Mouse (Mus musculus): ENCODE results near the gene Cd300lg. TPM values are rescaled to one million over a fixed set of nuclear protein-coding genes. Genes with fewer than 3 reads are reported as not detected.

The Cd300lg gene
- 10.3 and 15.6 TPM in 2 replicates for total RNA-seq (2023)

DNA sequence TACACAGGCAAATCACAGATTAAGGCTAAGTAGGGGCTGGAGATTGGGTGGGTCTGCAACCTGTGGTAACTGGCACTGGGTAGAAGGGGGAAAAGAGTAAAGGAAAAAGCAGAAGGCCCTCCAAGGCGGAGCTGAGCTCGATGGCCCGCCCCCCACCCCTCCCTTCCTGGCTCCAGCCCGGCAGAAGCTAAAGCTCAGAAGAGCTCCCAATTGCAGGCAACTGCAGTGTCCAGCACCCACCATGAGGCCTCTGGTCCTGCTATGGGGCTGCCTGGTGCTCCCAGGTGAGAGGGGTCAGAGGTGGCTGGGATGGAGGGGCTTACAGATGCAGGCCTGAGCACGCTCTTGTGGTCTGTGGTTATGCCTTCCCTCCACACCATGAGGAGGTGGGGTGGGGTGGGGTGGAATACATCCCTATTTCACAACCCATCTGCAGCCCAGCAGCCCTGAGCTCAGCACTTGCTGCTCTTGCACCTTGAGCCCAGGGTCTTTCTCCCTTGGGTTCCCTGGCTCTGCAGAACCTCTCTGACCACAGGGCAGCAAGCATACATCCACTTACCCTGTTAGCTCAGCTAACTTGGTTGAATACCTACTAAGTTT lies at the start of gene Cd300lg:
Gene Cd300lg (plus strand): TSS at position 160 of the 600 bp plus-strand sequence.

GRCm38 (mm10) chr11:102028087-102028816 lies 13.1 kb upstream of the Cd300lg start, which contains the start of gene Mpp3:
Mpp3 (minus strand) TSS chr11:102028461.

DNA sequence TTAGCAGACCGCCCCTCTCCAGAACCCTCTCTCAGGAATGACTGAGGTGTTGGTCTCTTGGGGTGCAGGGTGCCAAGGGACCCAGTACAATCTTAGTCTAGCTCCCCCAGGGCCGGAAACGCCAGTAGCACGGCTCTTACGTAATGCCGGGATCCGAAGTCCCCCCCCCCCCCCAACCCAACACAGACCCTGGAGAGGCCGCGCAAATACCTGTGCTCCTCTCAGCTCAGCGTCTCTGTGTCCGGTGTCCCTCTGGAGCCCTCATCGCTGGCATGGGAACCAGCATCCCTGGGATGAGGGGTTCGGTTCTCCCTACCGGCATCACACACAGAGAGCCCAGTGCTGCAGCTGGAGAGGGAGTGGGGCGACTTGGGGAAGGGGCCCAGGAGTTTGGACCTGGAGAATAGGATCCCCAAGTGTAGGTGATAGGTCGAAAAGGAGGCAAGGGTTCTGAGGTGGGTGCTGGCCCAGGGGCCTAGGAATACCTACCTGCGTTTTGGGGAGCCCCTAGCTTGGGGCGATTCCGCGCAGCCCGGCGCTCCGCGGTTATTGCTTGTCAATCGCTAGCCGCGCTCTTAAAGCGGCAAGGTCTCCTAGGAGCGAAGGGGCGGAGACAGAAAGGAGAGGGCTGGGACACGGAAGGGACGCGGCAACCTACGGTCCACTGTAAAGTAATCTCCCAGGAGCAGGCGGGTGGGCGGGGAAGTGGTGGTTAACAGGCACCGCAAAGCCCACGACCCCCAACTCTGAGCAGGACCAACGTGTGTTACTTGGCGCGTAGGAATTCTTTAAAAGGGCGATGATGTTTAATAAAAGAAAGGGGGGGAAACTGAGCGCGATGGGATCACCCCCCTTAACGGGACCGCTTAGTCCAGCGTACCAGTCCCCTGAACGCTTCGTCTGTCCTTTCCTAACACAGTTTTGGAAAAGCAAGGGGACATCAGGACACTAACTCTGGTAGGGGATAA lies 46.9 kb downstream of the Cd300lg start, which contains the start of gene Mpp2:
Gene Mpp2 (minus strand): TSS at position 585 of the 968 bp plus-strand sequence.

DNA sequence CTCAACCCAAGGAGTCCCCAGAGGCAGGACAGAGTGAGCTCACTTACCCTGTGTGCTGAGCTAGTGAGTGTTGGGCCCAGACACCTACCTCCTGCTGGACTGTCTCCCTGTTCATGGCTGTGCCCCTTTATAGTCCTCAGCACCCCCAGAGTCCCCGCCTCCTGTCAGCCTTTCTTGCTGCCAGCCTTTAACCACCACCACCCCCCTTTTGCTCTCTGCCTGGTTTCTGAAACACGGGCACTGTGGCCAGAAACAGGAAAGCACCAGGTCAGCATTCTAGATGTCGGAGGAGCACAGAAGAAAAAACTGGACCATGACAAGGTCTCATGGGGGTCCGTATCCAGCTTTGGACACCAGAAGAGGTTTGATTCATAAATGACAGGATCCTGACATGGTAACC lies 59.9 kb downstream of the Cd300lg start, which contains the start of gene Ppy:
Gene Ppy (minus strand): TSS at position 101 of the 400 bp plus-strand sequence.

Other genes with a start within 250 kb of the Cd300lg start
- not detected in 2 replicates for gene Meox1, start 147.1 kb upstream of the Cd300lg start, total RNA-seq (2023)
- gene Sost, start 74.5 kb upstream of the Cd300lg start, total RNA-seq (2023), result not detected in 2 replicates
- gene Cfap97d1, start 57.2 kb upstream of the Cd300lg start, total RNA-seq (2023), result not detected in 2 replicates
- 17.3 and 33.2 TPM in 2 replicates for gene Dusp3, start 54.5 kb upstream of the Cd300lg start, total RNA-seq (2023)
- gene Mpp3, start 13.0 kb upstream of the Cd300lg start, total RNA-seq (2023), result not detected in 2 replicates
- 0.18 and 0.69 TPM in 2 replicates for gene Mpp2, start 47.0 kb downstream of the Cd300lg start, total RNA-seq (2023)
- not detected in 2 replicates for gene Ppy, start 59.8 kb downstream of the Cd300lg start, total RNA-seq (2023)
- not detected in 2 replicates for gene Pyy, start 66.3 kb downstream of the Cd300lg start, total RNA-seq (2023)
- not detected in 2 replicates for gene Nags, start 104.0 kb downstream of the Cd300lg start, total RNA-seq (2023)
- gene Tmem101, start 114.9 kb downstream of the Cd300lg start, total RNA-seq (2023), result 9.1 and 9.3 TPM in 2 replicates
- 35.9 and 37.7 TPM in 2 replicates for gene Lsm12, start 143.8 kb downstream of the Cd300lg start, total RNA-seq (2023)
- 14.6 and 15.4 TPM in 2 replicates for gene G6pc3, start 148.1 kb downstream of the Cd300lg start, total RNA-seq (2023)
- gene Hdac5, start 188.7 kb downstream of the Cd300lg start, total RNA-seq (2023), result 128 and 209 TPM in 2 replicates
- gene BC030867, start 207.4 kb downstream of the Cd300lg start, total RNA-seq (2023), result 5.5 and 8.6 TPM in 2 replicates
- gene Asb16, start 227.2 kb downstream of the Cd300lg start, total RNA-seq (2023), result not detected in 2 replicates
- 50.8 and 64.1 TPM in 2 replicates for gene Tmub2, start 243.4 kb downstream of the Cd300lg start, total RNA-seq (2023)

Measured in neutrophil, adult 65 days (primary cell).